Mouse (Mus musculus) macrophage (primary cell): ENCODE measurements around the gene H3f3b. TPM values are rescaled to one million over a fixed set of nuclear protein-coding genes. Genes with fewer than 3 reads are reported as not detected.
A peak's percentile ranks its signal among the peaks of the same experiment; 100 is the strongest.

Experiments
- H3K27ac ChIP-seq: fragments of 350-480 bp; formaldehyde crosslinking; 2 replicates; pipeline ENCODE4 v1.9.0; 2021
- H3K36me3 ChIP-seq: fragments of 350-480 bp; formaldehyde crosslinking; 2 replicates; pipeline ENCODE4 v1.9.0; 2021; ENCODE audit errors: inconsistent target
- H3K4me3 ChIP-seq: fragments of 350-480 bp; formaldehyde crosslinking; 2 replicates; pipeline ENCODE4 v1.9.0; 2021; ENCODE audit errors: inconsistent target
- H3K79me2 ChIP-seq: fragments of 350-480 bp; formaldehyde crosslinking; 2 replicates; pipeline ENCODE4 v1.9.0; 2021; ENCODE audit errors: inconsistent target
- WGBS: methylation state at CpG from one replicate; pipeline ENCODE4 v1.1.7; 2026; ENCODE audit warnings: inconsistent platforms; ENCODE audit not compliant: missing documents; 5-methylcytosine and 5-hydroxymethylcytosine counted together
- polyA plus RNA-seq: library from polyadenylated mRNA; stranded (reverse); fragments of 250-400 nt; gene quantifications from 3 replicates; pipeline ENCODE4 v1.2.4, GENCODE M21; 2018; ENCODE audit warnings: inconsistent platforms
- total RNA-seq, 78 experiments: library from RNA; depleted of rRNA; stranded (reverse); fragments of 250-400 nt; gene quantifications; 1 replicate in 9 of 78; 2 replicates in 24 of 78; 3 replicates in 43 of 78; 4 replicates in 2 of 78; pipeline ENCODE4 v1.2.4; 2018; ENCODE audit warnings: inconsistent platforms in 56 of 78

Gene H3f3b
- 1,000 to 10,000 TPM in 6 of 26 experiments, 100 to 1,000 TPM in 20; 278 to 1,753 (median 620) TPM for total RNA-seq (2018; cell fraction: chromatin; rRNA removed)
- total RNA-seq (2018; cell fraction: cytosol; rRNA removed) = 1,000 to 10,000 TPM in 10 of 26 experiments, 100 to 1,000 TPM in 16; 554 to 1,427 (median 908) TPM
- 1,000 to 10,000 TPM in 14 of 26 experiments, 100 to 1,000 TPM in 12; 418 to 2,195 (median 1,050) TPM for total RNA-seq (2018; cell fraction: nucleus; rRNA removed)
- 470 to 740 TPM (median 693 TPM) in 3 replicates for polyA plus RNA-seq

DNA sequence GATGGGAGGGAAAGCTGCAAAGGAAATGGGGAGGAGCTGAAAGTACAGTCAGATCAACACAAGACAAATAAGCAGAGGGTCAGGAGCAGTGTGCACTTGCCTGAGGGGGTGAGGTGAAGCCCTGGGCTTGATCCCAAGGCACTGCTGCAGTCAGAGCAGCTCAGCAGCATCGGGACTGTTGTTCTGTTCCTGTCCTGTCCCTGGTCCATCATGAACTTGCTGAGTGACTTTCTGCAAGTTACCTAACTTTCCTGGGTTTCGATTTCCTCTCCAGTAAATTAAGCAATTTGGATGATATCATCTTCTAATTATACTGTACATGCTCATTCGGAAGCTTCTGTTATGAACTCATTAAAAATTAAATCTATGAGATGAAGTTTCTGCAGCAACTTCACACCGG is at the start of gene H3f3b:
Gene H3f3b (minus strand): TSS at position 207 of the 400 bp plus-strand sequence.
- Histone ChIP-seq H3K36me3 (no peaks in the 10 kb centered on the region), H3K4me3 (peak within 1 kb of the TSS; percentile 57), H3K27ac (peak within 1 kb of the TSS; percentile 100), H3K79me2 (peaks cover 68% of the 10 kb centered on the region)
- 15% methylated on average over 4 of the region's 4 CpGs for WGBS

DNA sequence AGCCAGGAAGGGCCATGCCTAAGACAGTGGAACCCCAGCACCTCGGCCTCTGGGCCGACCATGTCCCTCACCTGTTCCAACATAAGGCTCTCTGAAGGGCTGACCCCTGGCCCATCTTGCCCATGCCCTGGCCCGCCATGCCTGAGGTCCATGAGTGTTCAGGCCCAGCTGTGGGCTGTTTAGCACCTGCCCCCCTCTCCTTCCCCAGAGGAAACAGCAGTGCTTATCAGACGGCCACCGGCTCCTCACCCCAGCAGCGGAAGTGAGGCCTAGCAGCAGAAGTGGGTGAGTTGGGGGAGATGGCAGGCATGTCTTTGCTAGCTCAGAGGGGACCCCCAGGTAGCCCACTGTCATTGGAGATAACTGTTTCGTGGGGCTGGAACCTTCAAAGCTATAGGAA is 49.1 kb upstream of the H3f3b start:
- WGBS = 13% methylated on average over 7 of the region's 7 CpGs
- Histone ChIP-seq H3K4me3 (peak overlapping the region; percentile 78), H3K27ac (peak overlapping the region; percentile 84), H3K79me2 (peaks cover 22% of the 10 kb centered on the region; the same call in 1 of the 2 replicates), H3K36me3 (peaks cover 39% of the 10 kb centered on the region)

DNA sequence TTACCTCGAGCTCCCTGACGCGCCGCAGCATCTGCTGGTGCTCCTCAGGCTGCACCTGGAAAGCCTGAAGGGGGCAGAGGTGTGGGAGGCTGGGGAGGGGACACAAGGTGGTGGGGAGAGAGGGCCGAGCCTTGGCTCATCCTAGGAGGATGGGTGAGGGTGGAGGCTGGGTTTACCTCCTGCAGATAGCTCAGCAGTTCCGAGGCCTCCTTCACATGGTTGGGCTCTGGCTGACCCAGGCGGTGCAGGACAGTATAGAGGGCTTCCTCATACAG is 48.4 kb upstream of the H3f3b start:
- Histone ChIP-seq H3K4me3 (peak overlapping the region; percentile 78; the same call in 1 of the 2 replicates), H3K27ac (no peak overlapping the region), H3K36me3 (peaks cover 32% of the 10 kb centered on the region), H3K79me2 (peaks cover 16% of the 10 kb centered on the region; the same call in 1 of the 2 replicates)
- 76% methylated on average over 7 of the region's 7 CpGs for WGBS

DNA sequence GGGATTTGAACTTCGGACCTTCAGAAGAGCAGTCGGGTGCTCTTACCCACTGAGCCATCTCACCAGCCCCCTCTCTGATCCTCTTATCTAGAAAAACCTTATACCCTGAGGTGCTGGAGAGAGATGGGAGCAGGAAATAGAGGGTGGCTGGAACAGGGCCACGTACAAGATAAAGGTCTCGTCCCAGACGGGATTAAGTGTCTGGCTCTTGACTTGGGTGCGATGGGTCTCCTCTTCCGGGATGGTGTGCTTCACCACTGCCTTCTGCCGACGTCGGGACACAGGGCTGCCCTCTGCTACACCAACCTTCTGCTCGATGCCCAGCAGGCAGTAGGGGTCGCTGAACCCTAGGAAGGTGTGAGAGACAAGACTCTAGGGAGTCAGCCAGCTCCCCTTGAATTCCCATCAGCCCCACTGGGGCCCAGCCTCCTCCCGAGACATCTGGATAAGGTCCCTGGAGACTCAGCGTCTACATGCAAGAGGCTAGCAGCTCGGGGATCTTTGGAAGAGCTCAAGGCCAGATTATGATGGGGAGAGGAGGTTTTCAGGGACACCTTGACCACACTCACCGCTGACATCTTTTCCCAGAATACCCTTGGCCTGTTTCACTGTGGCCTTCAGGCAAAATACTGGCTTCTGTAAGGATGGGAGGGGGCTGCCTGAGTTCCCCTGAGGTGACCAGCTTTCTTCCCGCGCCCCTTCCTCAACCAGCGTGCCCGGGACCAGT is 47.9 kb upstream of the H3f3b start:
- WGBS = 80% methylated on average over 20 of the region's 20 CpGs
- Histone ChIP-seq H3K27ac (no peak overlapping the region), H3K4me3 (no peak overlapping the region), H3K79me2 (peaks cover 11% of the 10 kb centered on the region; the same call in 1 of the 2 replicates), H3K36me3 (peaks cover 27% of the 10 kb centered on the region)

DNA sequence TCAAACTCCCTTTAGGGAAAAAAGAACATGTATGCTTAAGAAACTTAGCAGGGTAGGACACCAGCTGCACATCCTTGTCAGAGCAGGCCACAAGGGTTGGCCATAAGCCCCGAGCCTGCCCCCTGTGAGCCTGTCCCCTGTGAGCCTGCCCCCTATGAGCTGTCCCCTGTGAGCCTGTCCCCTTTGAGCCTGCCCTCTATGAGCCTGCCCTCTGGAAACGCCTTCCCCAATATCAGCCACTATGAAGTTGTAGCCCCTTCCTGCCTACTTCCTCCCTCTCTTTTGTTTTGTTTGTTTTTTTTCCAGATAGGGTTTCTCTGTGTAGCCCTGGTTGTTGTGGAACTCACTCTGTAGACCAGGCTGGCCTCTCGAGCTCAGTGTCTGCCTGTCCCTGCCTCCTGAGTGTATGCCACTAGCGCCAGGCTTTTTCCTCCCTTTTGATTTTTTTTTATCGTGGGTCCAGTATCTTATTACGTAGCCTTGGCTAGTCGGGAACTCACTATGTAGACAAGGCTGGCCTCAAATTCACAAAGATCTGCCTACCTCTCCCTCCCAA is 46.8 kb upstream of the H3f3b start:
- H3K79me2 ChIP-seq = peaks cover 8% of the 10 kb centered on the region; the same call in 1 of the 2 replicates
- H3K36me3 ChIP-seq = peaks cover 23% of the 10 kb centered on the region
- WGBS = 59% methylated on average over 7 of the region's 7 CpGs
- no peak overlapping the region for H3K4me3 ChIP-seq
- no peak overlapping the region for H3K27ac ChIP-seq

DNA sequence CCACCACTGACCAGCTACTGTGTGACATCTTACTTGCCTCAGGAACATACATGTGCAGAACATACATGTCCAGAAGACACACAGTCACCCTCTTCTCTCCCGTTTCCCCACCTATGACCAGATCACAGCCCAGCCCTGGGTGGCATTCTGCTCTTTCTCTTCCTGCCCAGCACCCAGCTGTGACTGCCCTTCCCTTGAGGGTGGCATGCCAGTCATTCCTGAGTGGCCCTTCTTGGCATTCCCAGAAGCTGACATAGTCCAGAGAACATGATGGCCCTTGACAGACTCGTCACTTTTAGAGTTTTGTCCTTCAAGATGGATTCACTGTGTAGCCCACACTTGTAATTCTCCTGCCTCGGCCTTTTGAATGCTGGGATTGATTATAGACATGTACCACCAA is 44.8 kb upstream of the H3f3b start:
- peaks cover 8% of the 10 kb centered on the region; the same call in 1 of the 2 replicates for H3K79me2 ChIP-seq
- 97% methylated on average over 3 of the region's 3 CpGs for WGBS
- no peak overlapping the region for H3K4me3 ChIP-seq
- peaks cover 33% of the 10 kb centered on the region; the same call in 1 of the 2 replicates for H3K36me3 ChIP-seq
- no peak overlapping the region for H3K27ac ChIP-seq

DNA sequence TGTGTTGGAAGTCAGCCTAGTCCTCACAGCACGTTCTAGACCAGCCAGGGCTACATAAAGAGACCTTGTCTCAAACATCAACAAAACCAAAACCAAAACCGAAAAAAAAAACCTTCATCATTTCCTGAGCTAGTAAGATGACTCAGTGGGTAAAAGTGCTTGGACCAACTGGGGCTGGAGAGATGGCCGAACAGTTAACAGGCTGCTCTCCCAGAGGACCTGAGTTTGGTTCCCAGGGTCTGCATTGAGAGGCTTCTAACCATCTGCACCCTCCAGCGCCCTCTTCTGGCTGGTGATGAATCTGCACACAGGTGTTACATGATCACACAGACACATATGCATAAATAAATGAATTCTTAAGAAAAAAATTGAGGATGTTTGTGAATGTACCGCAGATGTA is 43.7 kb upstream of the H3f3b start:
- Histone ChIP-seq H3K4me3 (no peak overlapping the region), H3K36me3 (peaks cover 36% of the 10 kb centered on the region; the same call in 1 of the 2 replicates), H3K27ac (peak overlapping the region; percentile 13; the same call in 1 of the 2 replicates), H3K79me2 (peaks cover under 1% of the 10 kb centered on the region; the same call in 1 of the 2 replicates)
- 29% methylated on average over 5 of the region's 5 CpGs for WGBS

DNA sequence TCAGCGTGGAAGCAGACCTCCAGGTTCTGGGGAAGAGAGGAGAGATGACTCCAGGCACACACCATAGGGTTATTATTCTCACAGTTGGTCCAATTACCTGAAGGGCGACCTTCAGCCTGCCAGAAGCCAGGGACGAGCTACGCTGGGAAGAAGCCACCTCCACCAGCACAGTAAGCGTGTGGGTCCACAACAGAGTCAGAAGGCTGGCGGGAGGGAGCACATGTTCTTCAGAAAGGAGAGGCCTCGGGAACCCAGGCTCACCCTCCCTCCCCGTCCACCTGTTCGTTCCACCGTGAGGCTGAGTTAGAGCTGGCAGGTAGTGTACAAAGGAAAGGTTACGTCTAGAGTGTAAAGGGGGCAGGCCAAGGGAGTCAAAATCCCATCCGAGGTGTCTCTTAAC is 37.6 kb upstream of the H3f3b start:
- Histone ChIP-seq H3K79me2 (no peaks in the 10 kb centered on the region), H3K27ac (no peak overlapping the region), H3K36me3 (peaks cover 82% of the 10 kb centered on the region; the same call in 1 of the 2 replicates), H3K4me3 (no peak overlapping the region)
- 94% methylated on average over 12 of the region's 12 CpGs for WGBS

DNA sequence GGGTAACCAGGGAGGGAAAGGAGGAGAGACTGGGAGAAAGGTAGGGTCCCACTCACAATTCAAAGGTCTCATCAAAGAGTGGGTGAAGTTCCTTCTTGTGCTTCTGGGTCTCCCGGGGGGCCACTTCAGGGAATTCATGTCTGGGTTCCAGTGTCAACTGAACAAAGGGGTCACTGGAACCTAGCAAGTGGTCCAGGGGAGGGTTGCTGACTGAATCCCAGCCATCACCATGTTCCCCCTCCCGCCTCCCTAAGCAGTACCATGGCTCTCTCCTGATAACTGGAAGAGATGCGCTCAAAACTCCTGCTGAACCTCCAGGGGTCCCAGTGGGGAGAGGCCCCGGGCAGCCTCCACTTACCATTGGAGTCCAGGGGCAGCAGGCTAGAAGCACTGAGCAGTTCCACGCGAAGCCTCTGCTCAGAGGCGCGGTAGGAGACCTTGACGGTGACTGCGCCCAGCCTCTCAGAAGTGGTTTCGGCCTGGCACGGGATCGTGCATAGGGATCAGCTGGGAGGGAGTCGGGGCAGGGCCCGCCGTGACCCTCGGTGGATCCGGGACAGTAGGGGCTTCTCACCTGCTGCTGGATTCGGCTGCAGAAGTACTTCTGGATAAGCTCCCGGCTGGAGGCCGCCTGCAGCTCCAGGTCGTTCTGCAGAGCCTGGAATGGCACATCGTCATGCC is 36.6 kb upstream of the H3f3b start:
- 94% methylated on average over 22 of the region's 23 CpGs for WGBS
- Histone ChIP-seq H3K4me3 (no peak overlapping the region), H3K79me2 (no peaks in the 10 kb centered on the region), H3K36me3 (peaks cover 79% of the 10 kb centered on the region; the same call in 1 of the 2 replicates), H3K27ac (no peak overlapping the region)

DNA sequence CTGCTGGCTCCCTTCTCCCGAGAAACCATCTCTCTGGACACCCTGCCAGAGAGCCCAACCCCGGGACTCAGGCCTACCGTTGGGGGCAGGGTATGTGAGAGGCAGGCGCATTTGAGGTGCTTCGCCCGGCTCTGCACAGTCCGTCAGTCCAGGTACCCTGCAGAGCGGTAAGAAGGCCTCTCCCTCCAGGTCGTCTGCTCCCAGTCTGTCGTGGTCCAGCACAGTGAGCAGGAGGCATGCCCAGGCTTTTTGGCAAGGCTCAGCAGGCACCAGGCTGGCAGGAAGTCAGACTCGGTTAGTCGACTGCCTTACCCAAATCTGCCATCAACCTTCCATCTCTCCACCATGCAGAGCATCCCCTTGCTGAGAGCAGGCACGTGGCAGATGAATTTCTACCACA is 35.8 kb upstream of the H3f3b start:
- no peak overlapping the region for H3K27ac ChIP-seq
- H3K4me3 ChIP-seq = no peak overlapping the region
- H3K36me3 ChIP-seq = peaks cover 74% of the 10 kb centered on the region; the same call in 1 of the 2 replicates
- H3K79me2 ChIP-seq = no peaks in the 10 kb centered on the region
- 82% methylated on average over 13 of the region's 13 CpGs for WGBS

DNA sequence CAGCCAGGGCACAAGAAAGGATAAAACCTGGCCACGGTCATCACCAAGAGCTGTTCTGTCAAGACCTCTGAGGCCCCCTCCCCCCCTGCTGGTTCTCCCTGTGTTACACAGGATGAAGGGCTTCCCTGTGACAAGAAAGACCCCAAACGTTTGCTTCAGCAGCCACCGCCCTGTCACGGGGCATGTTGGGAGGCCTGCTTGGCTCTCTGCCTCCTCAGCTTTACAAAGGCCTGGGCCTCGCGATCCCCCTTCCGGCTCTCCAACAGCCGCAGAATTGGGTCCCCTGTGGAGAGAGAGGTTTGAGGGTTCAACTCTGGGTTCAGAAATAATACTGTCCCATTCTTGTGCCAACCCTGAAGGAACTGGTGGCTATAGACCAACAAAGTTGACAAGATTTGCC is 34.8 kb upstream of the H3f3b start:
- Histone ChIP-seq H3K36me3 (peaks cover 76% of the 10 kb centered on the region), H3K27ac (no peak overlapping the region), H3K4me3 (no peak overlapping the region), H3K79me2 (no peaks in the 10 kb centered on the region)
- 89% methylated on average over 8 of the region's 8 CpGs for WGBS

DNA sequence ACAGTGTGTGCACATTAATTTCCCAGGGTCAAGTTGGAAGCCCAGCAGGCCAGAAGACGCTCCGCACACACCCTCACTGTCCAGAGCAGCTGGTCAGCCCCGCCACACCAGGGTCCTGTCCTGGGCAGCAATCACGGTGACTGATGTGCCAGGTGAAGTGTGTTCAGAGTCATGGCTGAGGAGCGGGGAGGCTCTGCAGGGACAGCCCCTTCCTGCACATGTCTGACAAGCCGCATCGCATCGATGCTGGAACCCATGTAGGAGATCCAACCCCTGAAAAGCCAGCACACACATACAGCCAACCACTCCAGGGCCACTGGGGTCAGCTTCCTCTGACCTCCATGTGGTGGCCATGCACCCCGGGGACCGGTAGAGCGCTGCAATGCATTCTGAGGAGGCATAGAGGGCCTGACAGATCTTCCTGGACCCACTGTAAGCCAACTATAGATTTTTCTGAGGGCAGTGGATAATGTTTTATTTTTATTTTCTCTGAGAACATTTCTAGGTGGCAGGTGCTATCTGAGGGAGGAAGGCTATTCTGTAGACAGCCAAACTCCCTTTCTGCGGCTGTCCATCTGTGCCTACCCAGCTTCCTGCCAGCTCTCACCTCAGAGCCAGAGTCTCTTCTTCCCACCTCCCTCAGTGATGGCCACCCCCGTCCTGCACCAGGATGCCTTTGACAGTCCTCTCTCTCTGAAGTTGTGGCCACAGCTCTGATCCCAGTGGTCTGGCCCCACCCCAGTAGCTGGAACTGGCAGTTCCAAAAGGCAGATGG is 34.1 kb upstream of the H3f3b start:
- 88% methylated on average over 13 of the region's 13 CpGs for WGBS
- H3K36me3 ChIP-seq = peaks cover 80% of the 10 kb centered on the region
- H3K27ac ChIP-seq = no peak overlapping the region
- H3K4me3 ChIP-seq = no peak overlapping the region
- no peaks in the 10 kb centered on the region for H3K79me2 ChIP-seq

DNA sequence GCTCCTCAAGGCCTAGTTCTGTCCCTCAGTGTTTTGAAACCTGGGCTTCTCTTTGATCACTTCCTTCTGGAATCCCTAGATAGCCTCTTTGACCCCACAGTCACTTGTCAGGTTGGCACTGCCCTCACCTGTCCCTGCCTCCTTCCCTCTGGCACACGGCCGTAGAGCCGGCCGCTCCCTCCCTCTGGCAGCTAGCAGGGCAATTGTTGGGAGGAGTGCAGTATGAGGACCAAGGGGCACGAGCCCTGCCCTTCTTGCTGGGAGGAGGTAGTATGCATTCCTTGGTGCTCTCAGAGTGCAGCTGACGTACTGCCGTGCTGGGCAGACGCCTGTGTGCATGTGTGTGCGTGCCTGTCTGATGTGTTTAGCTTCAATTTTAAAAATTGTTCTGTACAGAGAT is 32.8 kb upstream of the H3f3b start:
- H3K27ac ChIP-seq = no peak overlapping the region
- no peaks in the 10 kb centered on the region for H3K79me2 ChIP-seq
- peaks cover 85% of the 10 kb centered on the region for H3K36me3 ChIP-seq
- WGBS = 91% methylated on average over 9 of the region's 9 CpGs
- no peak overlapping the region for H3K4me3 ChIP-seq

DNA sequence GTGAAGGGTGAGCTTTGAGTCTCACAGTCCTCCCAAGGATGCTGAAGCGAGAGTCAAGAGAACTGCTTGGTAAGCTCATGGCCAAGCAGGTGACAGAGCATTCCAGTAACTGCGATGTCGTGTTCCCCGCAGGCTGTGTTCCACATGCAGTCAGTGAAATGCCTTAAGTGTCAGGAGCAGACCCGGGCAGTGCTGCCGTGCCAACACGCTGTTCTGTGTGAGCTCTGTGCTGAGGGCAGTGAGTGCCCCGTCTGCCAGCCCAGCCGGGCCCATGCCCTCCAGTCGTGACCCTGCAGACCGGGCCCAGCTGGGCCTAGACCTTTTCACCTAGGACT is 31.9 kb upstream of the H3f3b start:
- no peaks in the 10 kb centered on the region for H3K79me2 ChIP-seq
- 93% methylated on average over 11 of the region's 11 CpGs for WGBS
- H3K27ac ChIP-seq = no peak overlapping the region
- H3K36me3 ChIP-seq = peaks cover 85% of the 10 kb centered on the region
- no peak overlapping the region for H3K4me3 ChIP-seq
